Comparison of ENCODE assay signal across 10 mouse cellular contexts in the genomic region with DNA sequence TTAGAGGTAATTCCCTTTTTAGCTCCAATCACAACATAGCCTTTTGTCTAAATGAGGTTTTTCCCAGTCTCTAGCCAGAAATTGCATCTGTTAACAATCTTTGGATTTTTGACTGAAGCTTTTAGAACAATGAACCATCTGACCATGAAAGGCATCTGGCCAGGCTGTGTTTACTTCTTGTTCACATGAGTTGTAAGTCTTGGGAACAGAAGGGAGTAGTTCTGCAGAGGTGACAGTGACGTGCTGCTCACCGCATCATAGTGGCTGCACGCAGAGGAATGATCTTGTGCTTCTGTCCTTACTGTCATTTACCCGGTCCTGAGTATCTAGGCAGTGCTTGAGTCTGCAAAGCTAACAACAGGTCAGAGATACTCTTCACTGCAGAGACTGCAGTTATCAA.
A peak's percentile ranks its signal among the peaks of the same experiment; 100 is the strongest.
DNase-seq lines count a peak whose midpoint lies in the region; ATAC-seq and TF ChIP-seq lines count a peak whose summit lies in the region.
"Had no signal": no experiment of that assay in that cellular context is flagged by ENCODE, and none has a peak within 500 bp of the region (broad histone marks: within the 10 kb centered on the region; RNA-seq: fewer than 3 reads in every experiment).

No protein-coding gene starts in this region.

- H3K4me1 ChIP-seq in heart, embryonic 14.5 days (ENCODE audit: control insufficient read depth in 2 of 2, insufficient read depth in 2 of 2, low read length in 2 of 2): peaks cover 18 to 50% of the 10 kb centered on the region in 2 experiments
- peaks cover 57% of the 10 kb centered on the region for H3K4me1 ChIP-seq in heart, embryonic 12.5 days (replicated peaks)
- peaks cover 12% of the 10 kb centered on the region for H3K4me1 ChIP-seq in lung, embryonic 14.5 days (ENCODE audit: insufficient read depth)
- peaks cover 11% of the 10 kb centered on the region for H3K4me1 ChIP-seq in lung, adult 2 months (ENCODE audit: control insufficient read depth, insufficient read depth, low read length)
- peaks cover 35% of the 10 kb centered on the region for H3K4me1 ChIP-seq in lung, embryonic 15.5 days
- H3K4me1 ChIP-seq in stomach, postnatal 0 days (replicated peaks; ENCODE audit: control insufficient read depth, insufficient read depth): no peaks in the 10 kb centered on the region

- H3K9me3 ChIP-seq in heart, embryonic 14.5 days (ENCODE audit: control insufficient read depth, low read length): no peaks in the 10 kb centered on the region
- H3K9me3 ChIP-seq in heart, embryonic 12.5 days (replicated peaks): no peaks in the 10 kb centered on the region
- no peaks in the 10 kb centered on the region for H3K9me3 ChIP-seq in lung, embryonic 14.5 days (ENCODE audit: low read depth, low read length)
- H3K9me3 ChIP-seq in lung, embryonic 15.5 days: no peaks in the 10 kb centered on the region
- no peaks in the 10 kb centered on the region for H3K9me3 ChIP-seq in stomach, postnatal 0 days (ENCODE audit: control insufficient read depth, low read length)
- H3K9me3 ChIP-seq: neural tube, embryonic 13.5 days had no signal

- no peak for TF ChIP-seq EP300 in stomach, postnatal 0 days (optimal IDR thresholded peaks at IDR 0.05)

- no peak overlapping the region for H3K4me2 ChIP-seq in heart, embryonic 14.5 days (ENCODE audit: low read length)
- H3K4me2 ChIP-seq in heart, embryonic 12.5 days: no peak overlapping the region
- H3K4me2 ChIP-seq in lung, embryonic 14.5 days: no peak overlapping the region
- H3K4me2 ChIP-seq in lung, embryonic 15.5 days: no peak overlapping the region
- no peak overlapping the region for H3K4me2 ChIP-seq in stomach, postnatal 0 days (replicated peaks; ENCODE audit: low read depth)
- H3K4me2 ChIP-seq: neural tube, embryonic 13.5 days had no signal

- no peak for TF ChIP-seq CTCF in lung, embryonic 14.5 days (IDR thresholded peaks at IDR 0.05; ENCODE audit: low read depth)
- no peak for TF ChIP-seq CTCF in lung, adult 2 months (IDR thresholded peaks at IDR 0.05; ENCODE audit: insufficient read depth, low read length)
- TF ChIP-seq CTCF in stomach, postnatal 0 days (IDR thresholded peaks at IDR 0.05; ENCODE audit: low read depth): no peak

- WGBS in heart, embryonic 14.5 days: 19% methylated on average over 4 of the region's 4 CpGs
- WGBS in heart, embryonic 12.5 days: 37% methylated on average over 4 of the region's 4 CpGs
- WGBS in lung, embryonic 14.5 days: 21% methylated on average over 4 of the region's 4 CpGs
- 33% methylated on average over 4 of the region's 4 CpGs for WGBS in lung, adult 2 months
- WGBS in lung, embryonic 15.5 days: 21% methylated on average over 4 of the region's 4 CpGs
- WGBS in stomach, postnatal 0 days: 39% methylated on average over 4 of the region's 4 CpGs

- peak overlapping the region; percentile 34 to 56; a peak in 1 of 4 replicates for H3K27ac ChIP-seq in heart, embryonic 14.5 days (replicated peaks in 1 of 2; ENCODE audit: control insufficient read depth in 1 of 2, insufficient read depth in 1 of 2, low read depth in 2 of 2, low read length in 2 of 2)
- H3K27ac ChIP-seq in heart, embryonic 12.5 days (ENCODE audit: poor library complexity, severe bottlenecking): no peak overlapping the region; the same call in 1 of the 2 replicates
- no peak overlapping the region; the same call in 1 of the 2 replicates for H3K27ac ChIP-seq in lung, embryonic 14.5 days (ENCODE audit: low read depth)
- 0 out of 2 replicates have a peak overlapping the region, but pooled peaks have one; percentile 41 for H3K27ac ChIP-seq in lung, embryonic 15.5 days
- peak overlapping the region; percentile 61 for H3K27ac ChIP-seq in stomach, postnatal 0 days (replicated peaks)
- H3K27ac ChIP-seq: neural tube, embryonic 13.5 days had no signal

- H3K9ac ChIP-seq in heart, embryonic 14.5 days (ENCODE audit: low read length): no peak overlapping the region; the same call in 1 of the 2 replicates
- H3K9ac ChIP-seq in heart, embryonic 12.5 days: no peak overlapping the region
- no peak overlapping the region for H3K9ac ChIP-seq in lung, embryonic 14.5 days
- H3K9ac ChIP-seq in lung, embryonic 15.5 days: no peak overlapping the region
- no peak overlapping the region for H3K9ac ChIP-seq in stomach, postnatal 0 days (ENCODE audit: low read length)
- H3K9ac ChIP-seq: neural tube, embryonic 13.5 days had no signal

- DNase-seq in lung, embryonic 14.5 days: peak; percentile 67
- no peak for DNase-seq in lung, adult 2 months
- no peak for DNase-seq in stomach, postnatal 0 days (ENCODE audit: low spot score)
- no peak for DNase-seq in cerebellum, adult 11 months
- DNase-seq: adrenal gland, adult 2 months; cerebellum, adult 9-11 months had no signal

- no peak for TF ChIP-seq POLR2A in lung, adult 2 months (IDR thresholded peaks at IDR 0.05; ENCODE audit: borderline replicate concordance, extremely low read depth, low read depth, low read length)

- no peak overlapping the region for H3K4me3 ChIP-seq in heart, embryonic 14.5 days (ENCODE audit: control insufficient read depth in 1 of 2, insufficient read depth in 1 of 2, low read depth in 1 of 2, low read length in 2 of 2)
- no peak overlapping the region for H3K4me3 ChIP-seq in heart, embryonic 12.5 days
- H3K4me3 ChIP-seq in lung, embryonic 14.5 days (ENCODE audit: low read depth, low read length): no peak overlapping the region
- H3K4me3 ChIP-seq in lung, adult 2 months (replicated peaks; ENCODE audit: extremely low read depth, low read depth, low read length): no peak overlapping the region
- H3K4me3 ChIP-seq in lung, embryonic 15.5 days: no peak overlapping the region
- no peak overlapping the region for H3K4me3 ChIP-seq in stomach, postnatal 0 days (ENCODE audit: low read depth, low read length)
- H3K4me3 ChIP-seq: neural tube, embryonic 13.5 days had no signal

- ATAC-seq in heart, embryonic 14.5 days (ENCODE audit: insufficient number of reproducible peaks, insufficient read depth, low FRiP score, low read depth): no peak
- ATAC-seq in heart, embryonic 12.5 days (ENCODE audit: insufficient number of reproducible peaks, low FRiP score): no peak
- ATAC-seq in lung, embryonic 14.5 days (ENCODE audit: insufficient read depth): no peak; the same call in 1 of the 2 replicates
- peak; percentile 54; the same call in 1 of the 2 replicates for ATAC-seq in lung, embryonic 15.5 days (ENCODE audit: borderline replicate concordance, extremely low read depth, low FRiP score, low TSS enrichment)
- ATAC-seq in stomach, postnatal 0 days (ENCODE audit: low FRiP score, low TSS enrichment): no peak

- H3K27me3 ChIP-seq in heart, embryonic 14.5 days (ENCODE audit: control insufficient read depth, insufficient read depth, low read length): no peaks in the 10 kb centered on the region
- no peaks in the 10 kb centered on the region for H3K27me3 ChIP-seq in heart, embryonic 12.5 days (replicated peaks)
- no peaks in the 10 kb centered on the region for H3K27me3 ChIP-seq in lung, embryonic 14.5 days (ENCODE audit: insufficient read depth, low read length)
- no peaks in the 10 kb centered on the region for H3K27me3 ChIP-seq in lung, embryonic 15.5 days
- no peaks in the 10 kb centered on the region for H3K27me3 ChIP-seq in stomach, postnatal 0 days (ENCODE audit: control insufficient read depth, insufficient read depth, low read length)
- H3K27me3 ChIP-seq: neural tube, embryonic 13.5 days had no signal

- peaks cover 32% of the 10 kb centered on the region for H3K36me3 ChIP-seq in heart, embryonic 14.5 days (ENCODE audit: control insufficient read depth, insufficient read depth, low read length)
- peaks cover 37% of the 10 kb centered on the region for H3K36me3 ChIP-seq in heart, embryonic 12.5 days
- H3K36me3 ChIP-seq in lung, embryonic 14.5 days (ENCODE audit: insufficient read depth): peaks cover 25% of the 10 kb centered on the region
- peaks cover 12% of the 10 kb centered on the region for H3K36me3 ChIP-seq in lung, embryonic 15.5 days
- H3K36me3 ChIP-seq in stomach, postnatal 0 days (ENCODE audit: control insufficient read depth, insufficient read depth, low read length): peaks cover 10% of the 10 kb centered on the region; the same call in 1 of the 2 replicates

Comparison
In these comparisons a context has a peak if more than half of its experiments do, and no peak if none do; other contexts are left out.
1. H3K27ac ChIP-seq: peak in heart, embryonic 14.5 days (2 of 2), lung, embryonic 15.5 days (single experiment) and stomach, postnatal 0 days (single experiment); none in heart, embryonic 12.5 days (single experiment) and lung, embryonic 14.5 days (single experiment).